ENCODE assay signal across 42 mouse cellular contexts in genomic region chr11:99556753-99557152, GRCm38 (mm10). TPM values are rescaled to one million over a fixed set of nuclear protein-coding genes. Genes with fewer than 3 reads are reported as not detected.
"Had no signal": no experiment of that assay in that cellular context is flagged by ENCODE, and none has a peak within 500 bp of the region (broad histone marks: within the 10 kb centered on the region; RNA-seq: fewer than 3 reads in every experiment).

Krtap3-2 (minus strand) TSS chr11:99556853.

- H3K4me1 ChIP-seq: heart, embryonic 10.5 days; heart, embryonic 12.5 days; heart, embryonic 15.5 days; hindbrain, embryonic 10.5 days; hindbrain, embryonic 12.5 days; hindbrain, embryonic 13.5 days; hindbrain, embryonic 15.5 days; intestine, embryonic 15.5 days; kidney, embryonic 15.5 days had no signal

- H3K27ac ChIP-seq: heart, embryonic 10.5 days; heart, embryonic 13.5 days; heart, embryonic 15.5 days; hindbrain, embryonic 10.5 days; hindbrain, embryonic 12.5 days; hindbrain, embryonic 13.5 days; hindbrain, embryonic 14.5 days; hindbrain, embryonic 15.5 days; hindbrain, postnatal 0 days; intestine, embryonic 15.5 days; kidney, embryonic 15.5 days; kidney, postnatal 0 days; layer of hippocampus, adult 2 months; left cerebral cortex, adult 2 months had no signal

- H3K27me3 ChIP-seq: heart, embryonic 12.5 days; heart, embryonic 13.5 days; heart, embryonic 15.5 days; hindbrain, embryonic 12.5 days; hindbrain, embryonic 13.5 days; hindbrain, embryonic 15.5 days; intestine, embryonic 15.5 days; kidney, embryonic 15.5 days had no signal

- H3K9ac ChIP-seq: heart, embryonic 12.5 days; heart, embryonic 13.5 days; heart, embryonic 15.5 days; hindbrain, embryonic 12.5 days; hindbrain, embryonic 13.5 days; hindbrain, embryonic 14.5 days; hindbrain, embryonic 15.5 days; intestine, embryonic 15.5 days; kidney, embryonic 15.5 days had no signal

- H3K36me3 ChIP-seq: heart, embryonic 10.5 days; heart, embryonic 12.5 days; heart, embryonic 13.5 days; heart, embryonic 15.5 days; hindbrain, embryonic 10.5 days; hindbrain, embryonic 12.5 days; hindbrain, embryonic 13.5 days; hindbrain, embryonic 15.5 days; intestine, embryonic 15.5 days; kidney, embryonic 15.5 days had no signal

- H3K9me3 ChIP-seq: heart, embryonic 10.5 days; heart, embryonic 12.5 days; heart, embryonic 13.5 days; heart, embryonic 15.5 days; hindbrain, embryonic 10.5 days; hindbrain, embryonic 12.5 days; hindbrain, embryonic 13.5 days; hindbrain, embryonic 15.5 days; intestine, embryonic 15.5 days; kidney, embryonic 15.5 days had no signal

- DNase-seq: heart, postnatal 10 days; heart, postnatal 14 days; heart, postnatal 36 days; heart, postnatal 4 days; kidney, adult 11 months; kidney, adult 18-20 months; kidney, adult 8-10 months; kidney, adult 9 months; kidney, postnatal 10 days; kidney, postnatal 14 days; kidney, postnatal 25 days; kidney, postnatal 36 days; kidney, postnatal 4 days; layer of hippocampus, adult 9-11 months; layer of hippocampus, postnatal 36 days had no signal

- H3K4me3 ChIP-seq: heart, embryonic 10.5 days; heart, embryonic 12.5 days; heart, embryonic 13.5 days; heart, embryonic 15.5 days; hindbrain, embryonic 10.5 days; hindbrain, embryonic 12.5 days; hindbrain, embryonic 13.5 days; hindbrain, embryonic 15.5 days; intestine, embryonic 15.5 days; kidney, embryonic 15.5 days; layer of hippocampus, adult 2 months; left cerebral cortex, adult 2 months had no signal

- ATAC-seq: hindbrain, embryonic 16.5 days; hindbrain, postnatal 0 days; inflammation-experienced regulatory T-cells, adult 6 months; intestine, embryonic 15.5 days; intestine, embryonic 16.5 days; intestine, postnatal 0 days had no signal

- H3K4me2 ChIP-seq: heart, embryonic 11.5 days; heart, embryonic 12.5 days; heart, embryonic 13.5 days; heart, embryonic 15.5 days; hindbrain, embryonic 12.5 days; hindbrain, embryonic 13.5 days; hindbrain, embryonic 14.5 days; hindbrain, embryonic 15.5 days; intestine, embryonic 15.5 days; kidney, embryonic 15.5 days had no signal

RNA-seq across cellular contexts. Expression of gene Krtap3-2, which starts in this region (rescaled TPM):
- polyA plus RNA-seq: heart, embryonic 10.5 days; heart, embryonic 11.5 days; heart, embryonic 12.5 days; heart, embryonic 13.5 days; heart, embryonic 14.5 days; heart, embryonic 15.5 days; heart, embryonic 16.5 days; heart, postnatal 0 days; hindbrain, embryonic 10.5 days; hindbrain, embryonic 11.5 days; hindbrain, embryonic 12.5 days; hindbrain, embryonic 13.5 days; hindbrain, embryonic 14.5 days; hindbrain, embryonic 15.5 days; hindbrain, embryonic 16.5 days; hindbrain, postnatal 0 days; inflammation-experienced regulatory T-cells, adult 6 months; intestine, embryonic 14.5 days; intestine, embryonic 15.5 days; intestine, embryonic 16.5 days; intestine, postnatal 0 days; kidney, embryonic 15.5 days; kidney, embryonic 16.5 days; kidney, postnatal 0 days; large intestine, adult 2 months had no signal
